Mouse (Mus musculus): ENCODE results near the gene Acyp1.

The Acyp1 gene

DNA sequence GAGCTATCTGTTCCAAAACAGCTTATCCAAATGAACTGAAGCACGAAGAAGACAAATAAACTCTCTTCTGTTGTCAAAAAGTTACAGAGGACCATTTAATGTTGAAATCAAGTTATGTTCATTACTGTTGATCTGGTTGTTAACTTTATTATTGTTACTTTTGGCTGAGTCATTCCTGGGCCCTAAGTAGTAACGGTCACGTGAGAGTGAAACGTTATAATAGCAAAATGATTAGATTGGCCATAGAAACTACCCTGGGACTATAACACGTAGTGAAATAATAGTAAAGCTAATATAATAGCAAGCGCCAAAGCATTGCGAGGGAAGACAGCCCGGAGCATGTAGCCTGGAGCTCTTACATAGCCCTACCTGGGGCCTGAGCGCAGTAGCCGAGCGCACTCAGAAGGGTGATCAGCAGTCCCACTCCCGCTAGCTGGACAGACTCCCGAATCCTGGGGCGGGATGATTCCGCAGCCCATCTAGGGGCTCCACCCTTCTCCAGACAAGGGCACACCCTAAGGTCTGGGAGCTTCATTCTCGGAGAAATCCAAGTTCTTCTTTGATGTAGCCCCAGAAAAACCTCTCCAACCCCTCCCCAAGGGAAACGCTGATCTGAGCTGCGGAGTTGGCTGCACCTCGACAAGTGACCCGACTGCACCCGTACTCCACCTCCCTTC lies at the start of gene Acyp1:
Gene Acyp1 (minus strand): TSS at position 630 of the 677 bp plus-strand sequence.
- DNase-seq, result peak in 1 of 2 experiments; percentile 19

- DNase-seq, result no peak
These were observed 49.5 kb upstream of the Acyp1 start for GRCm38 (mm10) chr12:85337567-85338311.

GRCm38 (mm10) chr12:85330153-85330552 lies 41.9 kb upstream of the Acyp1 start:
- DNase-seq, result no peak

- DNase-seq, result no peak
These were observed 20.4 kb upstream of the Acyp1 start for GRCm38 (mm10) chr12:85308651-85309050.

GRCm38 (mm10) chr12:85305247-85305892 lies 17.1 kb upstream of the Acyp1 start:
- DNase-seq, result peak; percentile 64 to 82

DNA sequence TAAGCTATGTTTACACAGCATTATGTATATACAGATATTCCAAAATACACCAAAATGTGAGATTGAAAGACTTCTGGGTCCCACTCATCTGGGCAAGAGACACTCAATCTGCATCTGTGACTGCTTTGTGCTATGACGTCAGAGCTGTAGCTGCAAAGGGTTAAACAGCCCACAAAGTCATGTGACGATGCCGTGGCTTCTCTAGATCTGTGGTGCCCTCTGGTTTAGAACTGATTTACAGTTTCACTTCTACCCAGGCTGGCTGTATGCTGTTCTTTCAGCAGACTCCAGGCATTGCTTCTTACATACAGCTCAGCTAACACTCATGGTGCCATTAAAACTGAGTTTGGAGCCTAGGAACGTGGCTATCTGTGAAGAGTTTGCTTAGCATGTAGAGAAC lies 16.5 kb upstream of the Acyp1 start:
- peak; percentile 24 to 42 for DNase-seq

GRCm38 (mm10) chr12:85303256-85303655 lies 15.0 kb upstream of the Acyp1 start:
- no peak for DNase-seq

- no peak for DNase-seq
These were observed 10.6 kb upstream of the Acyp1 start for GRCm38 (mm10) chr12:85298835-85299180.

DNA sequence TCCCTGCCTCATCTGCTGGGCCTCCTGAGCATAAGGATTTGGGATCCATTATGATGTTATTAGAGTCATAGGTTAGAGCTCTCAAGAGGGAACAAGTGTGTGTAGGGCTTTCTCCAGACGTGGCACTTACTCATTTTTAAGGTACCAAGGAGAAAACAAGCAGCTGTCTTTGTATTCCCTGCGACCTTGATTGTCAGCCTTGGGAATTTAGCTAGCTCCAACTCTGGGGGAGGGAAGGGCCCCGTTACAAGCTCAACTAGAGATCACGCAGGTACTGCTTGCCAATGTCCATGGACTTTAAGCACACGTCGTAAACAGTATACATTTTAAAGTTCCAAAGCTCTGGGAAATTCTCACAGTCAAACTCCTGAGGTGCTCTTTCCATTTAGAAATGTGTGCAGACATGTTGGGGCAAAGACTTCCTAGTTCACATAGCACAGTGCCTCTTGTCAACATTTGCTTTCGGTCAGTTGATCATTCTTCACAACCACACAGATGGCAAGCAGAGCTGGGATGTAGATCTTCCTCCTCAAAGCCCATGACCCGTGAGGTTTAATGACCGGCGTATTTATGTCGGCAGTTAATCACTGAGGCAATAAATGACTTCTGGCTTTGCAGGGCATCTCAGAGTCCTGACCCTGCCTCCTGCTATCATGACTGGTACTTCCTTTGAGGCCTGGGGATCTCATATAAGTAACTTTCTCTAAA lies 10.0 kb upstream of the Acyp1 start:
- DNase-seq, result no peak

DNA sequence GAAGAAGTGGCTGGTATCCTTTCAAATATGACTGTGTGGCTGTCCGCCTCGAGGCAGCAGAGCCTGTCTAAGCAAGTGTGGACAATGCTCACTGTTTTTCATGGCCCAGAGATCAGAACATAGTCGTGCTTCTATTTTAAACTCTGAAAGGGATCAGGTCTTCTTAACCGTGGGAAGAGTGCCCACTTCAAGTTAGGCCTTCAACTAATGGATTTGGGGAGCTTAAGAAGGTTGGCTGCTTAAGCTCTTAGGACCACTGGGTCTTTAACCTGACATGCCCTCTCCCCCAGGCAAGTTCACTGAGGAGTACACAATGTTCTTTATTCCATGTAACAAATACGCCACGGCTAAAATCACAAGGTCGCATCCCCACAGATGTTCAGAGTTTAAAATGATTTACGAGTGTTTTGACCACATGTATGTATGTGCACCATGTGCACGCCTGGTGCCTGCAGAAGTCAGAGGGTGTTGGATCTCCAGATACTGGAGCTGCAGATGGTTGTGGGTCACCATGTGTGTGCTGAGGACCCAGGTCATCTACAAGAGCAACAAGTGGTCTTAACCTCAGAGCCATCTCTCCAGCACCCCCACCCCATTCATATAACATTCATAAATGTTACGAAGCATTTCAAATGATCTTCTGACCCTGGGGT lies 9.2 kb upstream of the Acyp1 start:
- no peak for DNase-seq

DNA sequence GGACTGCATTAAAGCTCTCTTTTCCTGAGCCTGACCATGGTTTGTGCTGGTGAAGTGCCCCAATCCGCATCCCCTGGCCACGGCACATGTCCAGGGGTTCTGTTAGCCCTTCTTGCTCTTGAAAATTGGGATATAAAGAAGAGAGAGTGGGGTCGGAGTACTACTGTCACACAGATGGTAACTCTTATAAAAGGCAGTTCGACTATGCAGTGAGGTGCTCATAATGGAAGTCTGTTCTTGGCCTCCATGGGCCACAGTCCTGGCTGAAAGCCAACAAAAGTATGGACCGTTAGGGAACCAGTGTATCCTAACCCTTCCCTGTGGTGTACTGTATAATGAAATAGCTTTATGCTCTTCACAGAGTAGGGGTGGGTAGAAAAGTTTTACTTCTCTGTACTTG lies 8.7 kb upstream of the Acyp1 start:
- DNase-seq, result no peak

- DNase-seq, result no peak
These were observed 7.3 kb upstream of the Acyp1 start for GRCm38 (mm10) chr12:85295506-85295905.

GRCm38 (mm10) chr12:85292906-85293305 lies 4.7 kb upstream of the Acyp1 start:
- DNase-seq, result no peak

DNA sequence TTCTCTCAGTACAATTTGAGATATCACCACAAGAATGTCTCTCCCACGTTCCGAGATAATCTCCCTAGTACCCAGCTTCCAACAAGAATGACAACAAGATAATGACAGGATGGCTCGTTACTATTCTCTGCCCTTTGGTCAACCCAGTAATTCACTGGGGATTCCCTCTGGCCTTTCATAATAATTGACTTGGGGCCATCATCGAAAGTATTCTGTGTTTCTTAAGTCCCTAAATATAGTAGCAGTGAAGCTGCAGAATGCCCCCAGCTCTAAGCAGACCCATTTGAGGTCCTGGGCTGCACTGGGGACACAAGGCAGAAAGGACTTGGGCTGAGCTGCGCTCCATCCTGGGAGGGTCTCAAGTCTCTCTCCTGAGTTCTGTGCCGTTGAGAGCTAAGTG lies 4.0 kb upstream of the Acyp1 start:
- DNase-seq, result no peak

DNA sequence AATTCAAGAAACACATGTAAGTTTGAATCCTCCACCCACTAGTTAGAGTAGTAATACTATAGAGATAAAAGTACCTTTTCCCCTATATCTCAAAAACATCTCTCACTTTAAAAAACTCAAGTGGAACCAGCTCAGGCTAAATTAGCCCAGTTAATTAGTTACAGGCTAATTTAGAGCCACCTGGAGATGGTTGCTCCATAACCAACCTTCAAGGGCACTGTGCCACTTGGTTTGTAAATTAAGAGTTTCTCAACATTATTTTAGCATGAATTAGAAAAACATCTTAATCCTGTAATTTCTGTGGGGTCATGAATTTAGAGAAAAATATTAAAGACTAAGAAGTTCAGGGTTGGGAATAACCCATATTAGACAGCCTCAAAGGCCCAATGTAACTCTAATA lies 3.3 kb upstream of the Acyp1 start:
- no peak for DNase-seq

DNA sequence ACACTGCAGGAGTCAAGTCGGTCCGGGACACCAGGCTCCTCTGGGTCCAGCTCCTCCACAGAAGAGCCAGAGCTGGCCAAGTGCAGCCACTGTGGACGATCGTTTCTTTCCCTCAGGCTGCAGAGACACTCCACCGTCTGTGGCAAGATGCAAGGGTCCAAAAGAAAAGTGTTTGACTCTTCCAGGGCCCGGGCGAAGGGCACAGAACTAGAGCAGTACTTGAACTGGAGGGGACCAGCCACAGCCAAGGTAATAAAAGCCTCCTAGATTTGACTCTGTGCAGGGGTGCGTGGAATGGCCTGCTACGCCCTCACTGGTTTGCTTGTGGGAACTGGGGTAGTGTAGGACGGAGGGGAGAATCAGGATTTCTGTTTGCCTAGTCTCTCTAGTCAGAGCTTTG lies 2.4 kb upstream of the Acyp1 start:
- no peak for DNase-seq

DNA sequence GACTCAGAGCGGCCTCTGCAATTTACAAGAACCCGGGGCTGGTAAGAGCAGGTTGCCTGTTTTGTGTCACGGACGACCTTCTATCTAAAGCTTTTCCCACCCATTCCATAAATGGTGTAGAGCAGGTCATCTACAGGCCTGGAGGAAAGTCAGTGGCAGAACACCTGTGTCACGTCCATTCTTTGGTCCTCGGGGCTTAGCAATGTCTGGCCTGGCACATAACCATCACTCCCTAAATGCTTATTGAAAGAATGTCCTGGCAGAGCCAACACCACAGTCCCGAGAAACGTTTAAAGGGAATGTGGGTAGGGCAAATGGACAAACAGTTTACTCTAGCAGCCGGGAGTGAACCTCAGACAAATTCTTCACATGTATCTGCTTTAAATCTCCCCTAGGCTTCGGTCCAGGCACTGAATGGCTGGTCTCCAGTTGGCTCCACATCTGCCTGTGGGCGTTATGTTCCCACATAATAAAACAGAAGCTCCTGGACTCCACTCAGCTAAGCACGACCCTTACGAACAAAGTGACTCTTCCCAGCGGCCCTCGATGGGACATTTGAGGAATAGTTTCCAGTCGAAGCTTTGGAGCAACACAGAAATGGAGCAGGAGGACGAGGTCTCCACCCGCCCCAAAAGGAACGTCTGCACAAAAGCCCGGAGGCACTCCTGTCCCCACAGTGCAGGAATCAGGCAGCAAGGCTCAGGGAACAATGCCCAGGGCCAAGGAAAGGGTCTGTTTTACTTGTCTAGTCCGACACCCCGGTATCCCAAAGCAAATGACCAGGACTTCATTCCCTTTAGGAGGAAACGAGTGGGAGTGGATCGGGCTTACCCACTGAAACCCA lies 1.1 kb upstream of the Acyp1 start:
- DNase-seq, result no peak

- DNase-seq, result peak; percentile 65 to 72
These were observed 383 bp upstream of the Acyp1 start, which contains the start of gene Zc2hc1c for GRCm38 (mm10) chr12:85288486-85289156. Gene Zc2hc1c, plus strand, starts transcription at chr12:85288591.

- DNase-seq, result no peak
These were observed 1.3 kb downstream of the Acyp1 start for GRCm38 (mm10) chr12:85286941-85287340.

- no peak for DNase-seq
These were observed 3.2 kb downstream of the Acyp1 start for GRCm38 (mm10) chr12:85284996-85285395.

- DNase-seq, result no peak
These were observed 3.9 kb downstream of the Acyp1 start for GRCm38 (mm10) chr12:85284331-85284730.

Data from spleen, adult 18-20 months (tissue).